Mouse (Mus musculus) retina, embryonic 14.5 days (tissue): ENCODE data around the gene Olfr669.
"Not testable (repeated sequence)": the region's sequence is repeated elsewhere in the genome, so short reads cannot be mapped to it uniquely, and the experiment has no call there.

Source experiments
- DNase-seq: peaks from one replicate; pipeline ENCODE4 v3.0.0-alpha.2; 2015; ENCODE audit warnings: low spot score

Gene Olfr669

GRCm38 (mm10) chr7:104933940-104934339, at the start of gene Olfr669:
Gene Olfr669, plus strand, starts transcription at chr7:104934240.
- no peak for DNase-seq

DNA sequence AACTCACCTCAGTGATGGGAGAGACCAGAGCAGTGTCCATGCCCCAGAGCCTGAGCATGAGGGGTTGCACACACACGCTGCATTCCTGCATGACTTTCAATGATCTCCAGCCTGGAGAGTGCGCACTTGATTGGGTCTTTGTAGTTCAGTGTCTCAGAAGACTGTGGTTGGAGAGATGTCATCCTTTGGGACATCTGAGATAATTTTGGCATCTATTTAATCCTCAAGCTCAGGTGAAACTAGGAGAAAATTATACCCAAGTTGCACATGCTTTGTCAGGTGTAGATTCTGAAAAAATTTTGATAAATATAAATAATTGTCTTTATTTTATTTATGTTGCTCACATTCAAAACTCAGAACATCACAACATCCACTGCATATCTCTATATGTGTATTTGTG, 38.2 kb upstream of the Olfr669 start, which contains the start of gene Olfr666:
TSS of gene Olfr666 (minus strand) at position 101 of the 400 bp plus-strand sequence.
- DNase-seq: no peak

DNA sequence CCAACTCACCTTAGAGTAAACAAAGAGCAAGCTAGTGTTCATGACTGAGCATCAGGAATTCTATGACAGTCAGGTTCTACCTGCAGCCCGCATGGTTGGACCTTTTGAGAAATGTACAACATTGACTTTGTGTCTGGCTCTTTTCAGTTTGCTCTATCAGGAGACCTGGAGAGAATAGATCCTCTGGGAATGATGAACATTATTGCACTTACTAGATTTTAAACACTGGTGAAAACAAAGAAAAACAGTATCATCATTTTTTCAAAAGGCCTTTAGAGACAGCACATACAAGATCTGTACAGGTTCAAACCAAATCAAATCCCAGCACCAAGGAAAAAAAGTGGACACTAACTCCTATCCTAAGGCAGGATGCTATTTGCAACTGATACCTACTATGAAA, 12.7 kb upstream of the Olfr669 start, which contains the start of gene Olfr667:
TSS of gene Olfr667 (minus strand) at position 101 of the 400 bp plus-strand sequence.
- no peak for DNase-seq

- DNase-seq: no peak
Measured at GRCm38 (mm10) chr7:104927957-104928356, 6.1 kb upstream of the Olfr669 start, which contains the start of gene Olfr668. Gene Olfr668, minus strand, starts transcription at chr7:104928057.

DNA sequence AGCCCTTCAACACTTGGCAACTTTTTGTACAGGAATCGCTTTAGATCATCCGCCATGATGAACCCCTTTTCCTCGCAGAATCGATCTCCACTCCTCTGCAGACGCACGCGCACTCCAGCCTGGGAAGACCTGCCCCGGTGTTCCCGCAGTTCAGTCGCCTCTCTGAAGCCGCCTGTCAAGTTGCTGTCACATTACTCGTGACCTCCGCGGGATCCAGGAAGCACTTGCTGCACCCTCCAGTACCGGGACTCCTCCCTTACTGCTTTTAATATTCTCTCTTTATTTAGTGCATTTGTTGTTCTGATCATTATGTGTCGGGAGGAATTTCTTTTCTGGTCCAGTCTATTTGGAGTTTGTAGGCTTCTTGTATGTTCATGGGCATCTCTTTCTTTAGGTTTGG, 16.2 kb downstream of the Olfr669 start:
- not testable (repeated sequence) for DNase-seq

DNA sequence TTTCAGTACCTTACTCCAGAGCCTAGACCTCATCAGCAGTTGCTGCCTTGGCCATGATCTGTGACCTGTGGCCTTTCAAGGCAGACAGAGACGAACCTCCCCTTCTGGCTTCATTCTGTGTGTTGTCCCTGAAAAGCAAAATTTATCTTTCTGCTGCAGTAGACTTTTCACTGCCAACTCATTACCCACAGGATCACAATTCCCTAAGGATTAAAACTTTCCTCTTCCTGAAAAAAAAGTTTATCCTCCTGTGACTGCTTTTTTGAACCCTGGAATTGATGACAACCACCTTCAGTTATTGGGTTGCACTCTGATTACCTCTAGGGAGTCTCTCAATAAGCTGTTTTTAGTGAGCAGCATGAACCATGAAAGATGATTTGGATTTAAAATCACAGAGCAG, 28.5 kb downstream of the Olfr669 start, which contains the start of gene Olfr670:
TSS of gene Olfr670 (minus strand) at position 101 of the 400 bp plus-strand sequence.
- DNase-seq: no peak

GRCm38 (mm10) chr7:104972507-104972906, 38.5 kb downstream of the Olfr669 start:
- not testable (repeated sequence) for DNase-seq

DNA sequence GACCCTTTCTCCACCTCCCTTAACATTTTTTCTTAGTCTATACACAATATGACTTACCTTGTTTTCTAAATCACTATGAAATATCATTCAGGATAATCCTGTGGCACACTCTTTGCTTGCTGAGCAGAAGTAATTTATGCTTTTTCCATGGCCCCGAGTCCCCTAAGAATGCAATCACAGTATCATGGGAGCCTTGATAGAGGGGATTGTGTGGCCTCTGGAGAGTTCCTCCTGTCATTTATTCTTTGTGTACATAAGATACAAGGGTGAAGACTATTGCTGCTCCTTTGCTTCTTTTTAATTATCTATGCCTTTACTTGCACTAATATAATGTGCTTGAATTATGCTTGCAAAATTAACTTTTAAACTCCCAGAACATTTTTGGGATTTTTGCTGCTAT, 45.0 kb downstream of the Olfr669 start, which contains the start of gene Olfr671:
TSS of gene Olfr671 (minus strand) at position 101 of the 400 bp plus-strand sequence.
- no peak for DNase-seq
